Mouse (Mus musculus) CH12F3 (cell line): ENCODE results near the gene Gstm1.
"Not testable (repeated sequence)": the region's sequence is repeated elsewhere in the genome, so short reads cannot be mapped to it uniquely, and the experiment has no call there.

ENCODE experiments used
- in situ Hi-C: fragments of 300-500 bp; cut with MboI; formaldehyde crosslinking; loops from 2 replicates; pipeline ENCODE4 v1.14.3; 2020; ENCODE audit warnings: low sequenced_read_pairs

Gene Gstm1

DNA sequence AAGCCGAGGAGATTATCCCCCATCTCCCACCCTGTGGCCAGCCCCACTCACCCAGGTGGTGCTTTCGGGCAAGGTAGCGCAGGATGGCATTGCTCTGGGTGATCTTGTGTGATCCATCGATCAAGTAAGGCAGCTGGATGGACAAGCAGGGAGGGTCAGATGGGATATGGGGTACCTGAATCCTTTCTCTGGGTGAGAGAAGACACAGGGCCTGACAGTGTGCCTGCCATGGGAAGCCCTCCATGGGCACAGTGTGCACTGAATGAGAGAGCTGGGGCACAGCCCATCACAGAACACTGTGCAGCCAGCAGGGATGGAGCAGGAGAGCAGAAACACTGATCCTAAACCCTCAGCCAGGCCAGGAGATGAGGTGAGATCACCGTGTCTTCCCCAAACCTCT is 1.3 kb downstream of the Gstm1 start:
- in situ Hi-C loops: not testable (repeated sequence)

DNA sequence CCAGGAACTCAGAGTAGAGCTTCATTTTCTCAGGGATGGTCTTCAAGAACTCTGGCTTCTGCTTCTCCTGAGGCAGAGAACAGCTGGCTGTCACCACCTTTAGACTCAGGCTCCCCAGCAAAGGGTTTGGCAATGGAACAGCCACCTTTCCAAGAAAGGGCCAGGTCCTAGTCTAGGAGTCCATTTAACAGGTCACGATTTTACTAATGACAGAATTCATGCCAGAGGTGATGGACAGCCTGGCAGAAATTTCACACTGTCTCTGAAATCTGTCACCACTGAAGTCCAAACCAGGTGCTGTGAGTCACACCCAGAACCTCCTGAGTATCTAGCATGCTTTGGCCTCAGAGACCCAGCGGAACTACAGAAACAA is 2.8 kb downstream of the Gstm1 start:
- in situ Hi-C loops: no loop called here

DNA sequence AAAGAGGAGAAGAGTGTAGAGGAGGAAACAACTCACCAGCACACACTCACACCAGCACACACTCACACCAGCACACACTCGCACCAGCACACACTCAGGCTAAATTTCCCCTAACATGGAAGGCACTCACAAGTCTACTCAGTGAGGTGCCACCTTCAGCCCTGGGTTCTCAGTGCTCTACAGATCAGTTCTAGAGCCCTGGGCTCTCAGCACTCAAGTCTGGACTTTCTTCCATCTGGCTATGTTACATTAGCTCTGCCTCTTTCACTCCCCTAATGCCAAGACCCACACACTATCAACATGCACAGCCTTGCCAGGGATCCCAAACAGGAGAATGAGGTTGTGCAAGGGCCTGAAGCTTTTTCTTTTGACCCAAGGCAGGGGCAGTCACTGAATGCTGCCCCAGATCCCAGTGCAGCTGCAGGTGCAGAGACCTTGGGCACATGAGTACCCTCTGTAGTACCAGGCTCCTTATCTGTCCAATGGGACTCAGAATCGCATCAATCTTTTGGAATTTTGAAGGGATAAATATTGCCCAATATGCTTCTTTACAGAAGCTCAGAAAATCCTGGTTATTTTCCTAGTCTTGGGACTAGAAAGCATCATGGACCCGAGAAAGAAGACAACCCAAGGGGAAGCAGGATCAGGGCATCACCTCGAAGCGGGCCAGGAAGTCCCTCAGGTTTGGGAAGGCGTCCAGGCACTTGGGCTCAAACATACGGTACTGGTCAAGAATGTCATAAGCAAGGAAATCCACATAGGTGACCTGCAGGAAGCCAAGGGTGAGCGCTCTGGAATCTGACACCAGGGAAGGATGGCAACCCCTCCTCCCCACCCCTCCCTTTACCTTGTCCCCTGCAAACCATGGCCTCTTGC is 3.4 kb downstream of the Gstm1 start:
- in situ Hi-C loops: no loop called here

GRCm38 (mm10) chr3:108013331-108013871 is 4.4 kb downstream of the Gstm1 start:
- in situ Hi-C loops: no loop called here

GRCm38 (mm10) chr3:108011558-108011957 is 6.2 kb downstream of the Gstm1 start:
- in situ Hi-C loops: no loop called here

GRCm38 (mm10) chr3:108010286-108010685 is 7.5 kb downstream of the Gstm1 start:
- in situ Hi-C loops: no loop called here

- in situ Hi-C loops: no loop called here
These were observed 15.8 kb downstream of the Gstm1 start for GRCm38 (mm10) chr3:108002021-108002420.

DNA sequence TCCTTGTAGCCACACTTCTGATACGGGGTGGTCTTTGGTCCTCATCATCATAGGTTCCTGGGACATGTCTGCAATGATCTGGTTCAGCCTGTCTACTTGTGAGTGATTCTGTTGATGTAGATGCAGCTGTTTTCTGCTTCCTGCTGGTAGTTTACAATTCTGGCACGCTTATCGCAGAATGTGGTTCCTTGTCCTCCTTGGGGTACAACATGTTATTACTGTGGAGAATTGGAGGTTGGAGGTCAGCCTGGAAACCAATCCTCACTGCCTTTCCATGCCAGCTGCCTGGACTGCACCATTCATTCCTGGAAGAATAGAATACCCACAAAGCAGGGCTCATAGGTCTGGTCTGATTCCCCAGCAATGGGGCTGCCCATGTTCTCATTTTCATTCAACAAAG is 18.3 kb downstream of the Gstm1 start:
- in situ Hi-C loops: no loop called here

GRCm38 (mm10) chr3:107998591-107998990 is 19.2 kb downstream of the Gstm1 start:
- in situ Hi-C loops: no loop called here

DNA sequence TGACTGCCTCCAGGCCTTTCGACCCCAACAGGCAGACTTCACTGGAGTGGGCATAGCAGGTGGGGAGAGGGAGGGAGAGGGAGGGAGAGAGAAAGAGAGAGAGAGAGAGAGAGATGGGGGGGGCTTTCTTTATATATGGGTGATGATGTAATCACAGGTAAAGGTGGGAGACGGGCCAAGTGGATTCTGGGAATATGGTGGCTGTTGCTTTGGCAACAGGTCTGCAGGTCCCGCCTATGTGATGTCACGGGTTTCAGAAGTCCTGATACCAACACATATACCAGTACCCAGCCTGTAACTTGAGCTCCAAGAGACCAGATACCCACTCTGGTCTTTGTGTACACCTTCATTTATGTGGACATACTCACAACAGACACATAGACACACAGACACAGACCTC is 21.2 kb downstream of the Gstm1 start:
- in situ Hi-C loops: no loop called here

DNA sequence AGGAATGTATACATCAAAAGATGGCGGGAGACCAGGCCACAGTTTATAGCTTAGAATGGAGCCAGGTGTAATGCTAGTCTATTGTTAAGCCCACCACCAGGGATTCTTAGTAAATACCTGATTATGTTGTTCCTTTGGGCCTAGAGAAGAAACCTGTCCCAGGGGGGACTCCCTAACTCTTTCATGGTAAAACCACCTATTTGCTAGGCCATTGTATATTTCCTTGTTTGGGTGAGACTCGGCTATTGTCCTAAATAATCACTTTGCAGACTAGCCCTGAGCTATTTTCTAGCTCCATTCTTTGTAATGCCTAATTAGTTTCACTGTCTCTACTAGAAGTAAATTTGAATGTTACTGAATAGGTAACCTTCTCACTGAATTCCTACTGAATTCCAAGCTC is 21.8 kb downstream of the Gstm1 start:
- in situ Hi-C loops: not testable (repeated sequence)

GRCm38 (mm10) chr3:107986041-107986562 is 31.7 kb downstream of the Gstm1 start, which contains the start of gene Gstm2:
Gene Gstm2 (minus strand): TSS chr3:107986453.
- in situ Hi-C loops: no loop called here

- in situ Hi-C loops: not testable (repeated sequence)
These were observed 32.6 kb downstream of the Gstm1 start for GRCm38 (mm10) chr3:107985141-107985540.

- in situ Hi-C loops: no loop called here
These were observed 33.3 kb downstream of the Gstm1 start for GRCm38 (mm10) chr3:107984471-107984870.

DNA sequence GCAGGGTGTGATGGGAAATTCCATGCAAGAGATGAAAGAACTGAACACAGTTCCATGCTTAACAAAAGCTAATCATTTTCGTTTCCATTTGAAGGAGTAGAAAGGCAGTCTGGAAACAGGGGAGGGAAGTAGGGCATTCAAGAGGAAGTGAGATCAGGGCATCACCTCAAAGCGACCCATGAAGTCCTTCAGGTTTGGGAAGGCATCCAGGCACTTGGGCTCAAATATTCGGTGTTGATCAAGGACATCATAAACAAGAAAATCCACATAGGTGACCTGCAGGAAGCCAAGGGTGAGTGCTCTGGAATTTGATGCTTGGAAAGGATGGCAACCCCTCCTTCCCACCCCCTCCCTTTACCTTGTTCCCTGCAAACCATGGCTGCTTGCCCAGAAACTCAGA is 34.0 kb downstream of the Gstm1 start:
- in situ Hi-C loops: no loop called here

GRCm38 (mm10) chr3:107982726-107983125 is 35.0 kb downstream of the Gstm1 start:
- in situ Hi-C loops: no loop called here

DNA sequence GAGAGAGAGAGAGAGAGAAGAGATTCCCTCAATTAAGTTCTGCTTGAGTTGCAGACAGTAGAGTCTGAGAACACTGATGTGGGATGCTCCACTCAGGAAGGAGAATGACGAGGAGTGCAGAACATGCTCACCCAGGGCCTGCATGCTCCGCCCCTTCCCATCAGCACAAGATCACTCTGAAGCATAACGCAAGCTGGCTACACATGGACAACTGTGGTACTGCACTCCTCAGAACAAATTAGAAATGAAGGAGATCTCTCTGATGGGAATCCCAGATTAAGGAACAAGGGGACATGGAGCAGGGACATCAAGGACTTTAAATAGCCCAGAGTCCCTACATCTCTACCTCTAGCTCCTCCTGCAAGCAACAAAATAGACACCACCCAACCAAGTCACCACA is 36.5 kb downstream of the Gstm1 start:
- in situ Hi-C loops: no loop called here

DNA sequence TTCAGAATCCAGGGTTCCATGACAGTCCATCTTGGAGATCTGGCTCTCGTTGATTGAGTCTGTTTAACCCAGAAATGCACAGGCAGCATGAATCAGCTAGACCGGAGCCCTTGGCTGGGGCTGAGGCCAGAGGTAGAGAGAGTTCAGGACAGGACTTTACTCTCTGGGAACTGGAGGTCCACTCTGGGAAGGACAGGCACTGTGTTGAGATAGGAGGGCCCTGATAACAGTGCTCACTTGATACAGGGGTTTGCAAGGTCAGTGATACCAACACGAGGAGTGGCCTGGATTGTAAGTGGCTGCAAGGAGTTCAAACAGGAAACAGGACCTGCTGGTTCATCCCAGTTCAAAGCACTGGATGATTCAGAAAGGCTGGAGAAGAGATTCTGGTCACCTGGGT is 40.1 kb downstream of the Gstm1 start:
- in situ Hi-C loops: no loop called here

DNA sequence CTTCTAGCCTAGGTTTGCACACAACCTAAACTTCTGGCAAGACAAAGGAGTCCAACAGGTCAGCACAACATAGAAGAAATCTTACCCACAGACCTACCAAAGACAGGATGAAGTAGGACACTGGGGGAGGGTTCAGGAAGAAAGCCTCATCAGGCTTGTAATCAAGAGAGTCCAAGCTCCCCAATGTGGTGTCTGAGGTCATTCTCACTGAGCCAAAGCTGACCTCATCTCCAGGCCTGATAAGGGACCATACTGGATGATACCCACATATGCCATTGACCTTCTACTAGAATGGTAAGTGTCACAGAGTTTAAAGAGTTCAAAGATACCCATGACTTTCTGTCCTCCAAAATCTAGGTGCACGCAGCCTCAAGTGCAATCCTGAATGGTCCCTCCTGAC is 43.5 kb downstream of the Gstm1 start:
- in situ Hi-C loops: no loop called here

DNA sequence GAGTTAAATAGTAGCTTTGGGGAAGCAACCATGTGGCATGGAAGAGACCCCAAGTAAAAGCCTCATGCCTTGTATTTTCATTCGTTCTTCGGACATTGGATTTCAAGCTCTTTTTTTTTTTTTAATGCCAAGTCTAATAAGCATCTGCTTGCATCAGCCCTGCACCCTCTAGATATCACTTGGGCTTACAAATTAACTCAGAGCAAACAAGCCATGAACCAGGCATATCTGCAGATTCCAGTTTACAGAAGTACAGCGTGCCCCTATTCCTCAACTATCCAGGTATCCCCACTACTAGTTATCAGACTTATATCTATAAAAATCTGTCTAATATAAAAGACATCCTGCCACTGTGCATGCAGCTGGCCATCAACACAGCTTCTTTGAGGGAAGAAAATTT is 45.7 kb downstream of the Gstm1 start:
- in situ Hi-C loops: no loop called here

GRCm38 (mm10) chr3:107971101-107971500 is 46.7 kb downstream of the Gstm1 start:
- in situ Hi-C loops: not testable (repeated sequence)

DNA sequence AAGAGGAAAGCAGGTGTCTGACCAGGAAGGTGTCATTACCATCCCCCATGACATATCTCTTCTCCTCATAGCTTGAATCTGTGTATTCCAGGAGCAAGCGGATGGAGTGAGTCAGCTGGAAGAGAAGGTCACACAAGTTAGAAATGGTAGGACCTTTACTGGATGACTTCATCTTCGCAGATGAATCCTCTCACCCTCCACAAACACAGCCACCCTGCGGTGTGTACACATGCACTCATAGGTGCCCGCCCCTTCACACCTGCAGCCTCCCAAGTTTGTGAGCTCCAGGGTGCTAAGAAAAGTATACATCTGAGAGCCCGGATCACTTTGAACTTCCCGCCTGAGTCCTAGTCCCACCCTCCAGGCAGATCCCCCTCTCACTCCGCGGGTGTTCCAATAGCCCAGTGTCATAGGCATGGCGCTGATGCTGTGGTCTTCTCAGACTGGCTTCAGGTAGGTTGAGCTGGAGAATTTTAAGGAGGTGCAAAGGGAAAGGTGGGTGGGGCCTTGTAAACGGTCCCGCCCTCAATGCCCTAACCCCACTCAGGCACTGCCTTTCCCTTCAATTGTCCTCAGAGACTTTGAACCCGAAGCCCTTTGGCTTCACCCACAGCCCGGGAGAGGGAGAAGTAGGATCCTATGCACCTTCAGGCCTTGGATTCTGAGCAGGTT is 48.9 kb downstream of the Gstm1 start, which contains the start of gene Gstm3:
Gstm3 (minus strand) TSS at position 560 of the 672 bp plus-strand sequence.
- in situ Hi-C loops: no loop called here
